Mouse (Mus musculus) megakaryocyte, embryonic 14.5 days (primary cell): ENCODE data around the gene Grin2d. TPM values are rescaled to one million over a fixed set of nuclear protein-coding genes. Genes with fewer than 3 reads are reported as not detected.

Source experiments
- H3K27me3 ChIP-seq: replicated peaks from 2 replicates; pipeline ENCODE3; 2012; ENCODE audit warnings: inconsistent platforms
- H3K36me3 ChIP-seq: replicated peaks from 2 replicates; pipeline ENCODE3; 2012; ENCODE audit warnings: low read length, inconsistent platforms, mixed read lengths
- H3K4me1 ChIP-seq: 2 replicates; pipeline ENCODE4 v1.6.1; 2012; ENCODE audit warnings: inconsistent platforms
- H3K4me3 ChIP-seq: replicated peaks from 2 replicates; pipeline ENCODE3; 2012; ENCODE audit warnings: moderate library complexity, mild to moderate bottlenecking, inconsistent platforms
- H3K9me3 ChIP-seq: 2 replicates; pipeline ENCODE4 v1.6.1; 2012; ENCODE audit warnings: inconsistent platforms
- FLI1 ChIP-seq: IDR thresholded peaks from 2 replicates; pipeline ENCODE4 v1.6.1; 2012; ENCODE audit warnings: low read length, inconsistent platforms, mixed read lengths
- GATA1 ChIP-seq: IDR thresholded peaks from 3 replicates; pipeline ENCODE4 v1.6.1; 2012; ENCODE audit warnings: mixed read lengths, low read length, inconsistent platforms, borderline replicate concordance
- polyA plus RNA-seq: library from polyadenylated mRNA; stranded (reverse); fragments of >175 nt; gene quantifications from 2 replicates; pipeline ENCODE4 v1.2.3, GENCODE M21; 2012; ENCODE audit warnings: low replicate concordance; ENCODE audit not compliant: insufficient read depth

Gene Grin2d
- polyA plus RNA-seq, 1 experiment: 0.31 TPM

DNA sequence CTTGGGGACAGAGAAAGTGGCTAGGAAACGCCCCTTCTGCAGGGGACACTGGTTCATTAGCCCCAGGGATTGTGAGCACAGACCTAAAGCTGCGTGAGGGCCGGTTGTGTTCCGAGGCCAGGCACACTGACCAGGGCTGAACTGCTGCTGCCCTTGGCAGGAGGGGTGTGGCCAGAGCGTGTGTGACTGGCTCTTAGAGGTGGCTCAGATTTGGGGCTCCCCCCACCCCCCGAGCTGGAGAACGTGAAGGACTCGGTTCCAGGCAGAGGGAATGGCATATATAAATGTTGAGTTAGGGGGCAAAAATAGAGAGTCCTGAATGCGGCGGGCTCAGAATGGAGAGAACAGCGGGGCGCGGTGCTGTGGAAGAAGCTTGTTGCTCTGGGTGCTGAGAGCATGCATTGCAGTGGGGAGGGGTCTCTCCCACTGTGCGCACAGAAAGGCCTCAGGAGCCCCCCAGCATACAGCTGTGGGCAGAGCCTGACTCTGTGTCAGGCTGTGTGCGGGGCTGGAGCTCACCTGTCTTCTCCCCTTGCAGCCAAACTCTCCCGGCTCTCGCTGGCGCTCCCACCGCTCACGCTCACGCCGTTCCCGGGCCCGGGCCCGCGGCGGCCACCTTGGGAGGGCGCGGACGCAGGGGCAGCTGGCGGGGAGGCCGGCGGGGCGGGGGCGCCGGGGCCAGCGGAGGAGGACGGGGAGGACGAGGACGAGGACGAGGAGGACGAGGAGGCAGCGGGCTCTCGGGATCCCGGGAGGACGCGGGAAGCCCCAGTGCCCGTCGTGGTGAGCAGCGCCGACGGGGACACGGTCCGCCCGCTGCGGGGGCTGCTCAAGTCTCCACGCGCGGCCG lies 80.3 kb downstream of the Grin2d start:
- Histone ChIP-seq H3K27me3 (peaks cover 74% of the 10 kb centered on the region), H3K4me3 (peak overlapping the region; percentile 92), H3K36me3 (no peaks in the 10 kb centered on the region), H3K4me1 (peaks cover 40% of the 10 kb centered on the region), H3K9me3 (no peaks in the 10 kb centered on the region)
- TF ChIP-seq GATA1 (no peak), FLI1 (no peak)

DNA sequence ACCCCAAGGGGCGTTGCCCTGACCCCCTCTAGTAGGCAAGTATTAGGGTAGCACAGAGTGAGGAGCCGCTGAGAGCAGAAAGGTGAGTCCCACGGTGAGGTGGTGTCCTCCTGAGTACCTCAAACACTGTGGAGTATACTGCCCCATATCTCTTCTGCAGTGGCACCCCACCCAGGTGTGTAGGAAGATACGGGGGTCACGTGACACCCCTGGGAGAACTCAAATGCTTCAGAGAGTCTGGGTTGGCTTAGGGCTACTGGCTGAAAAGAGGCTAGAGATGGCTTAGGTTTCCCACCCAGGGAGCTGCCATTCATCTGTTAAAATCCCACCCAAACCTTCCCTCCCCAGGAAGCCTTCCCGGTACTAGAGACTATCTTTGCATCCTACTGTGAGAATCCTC lies 81.2 kb downstream of the Grin2d start:
- no peaks in the 10 kb centered on the region for H3K36me3 ChIP-seq

GRCm38 (mm10) chr7:45794971-45795370 lies 83.2 kb downstream of the Grin2d start:
- TF ChIP-seq GATA1 (no peak), FLI1 (no peak)
- Histone ChIP-seq H3K27me3 (peaks cover 92% of the 10 kb centered on the region), H3K4me1 (peaks cover 27% of the 10 kb centered on the region)

More for the DNA sequence above, 81.2 kb downstream of the Grin2d start:
- TF ChIP-seq GATA1: no peak
- TF ChIP-seq FLI1: no peak
- no peak overlapping the region for H3K4me3 ChIP-seq
- H3K4me1 ChIP-seq: peaks cover 43% of the 10 kb centered on the region
- H3K9me3 ChIP-seq: no peaks in the 10 kb centered on the region
- H3K27me3 ChIP-seq: peaks cover 82% of the 10 kb centered on the region

GRCm38 (mm10) chr7:45793969-45794585 lies 84.1 kb downstream of the Grin2d start:
- H3K4me3 ChIP-seq: no peak overlapping the region
- H3K36me3 ChIP-seq: no peaks in the 10 kb centered on the region
- peaks cover 26% of the 10 kb centered on the region for H3K4me1 ChIP-seq
- H3K9me3 ChIP-seq: peaks cover 12% of the 10 kb centered on the region
- TF ChIP-seq FLI1 (no peak), GATA1 (no peak)
- peaks cover 93% of the 10 kb centered on the region for H3K27me3 ChIP-seq

More at GRCm38 (mm10) chr7:45794971-45795370, 83.2 kb downstream of the Grin2d start:
- no peaks in the 10 kb centered on the region for H3K36me3 ChIP-seq
- peaks cover 9% of the 10 kb centered on the region for H3K9me3 ChIP-seq
- no peak overlapping the region for H3K4me3 ChIP-seq

- H3K27me3 ChIP-seq: peaks cover 92% of the 10 kb centered on the region
- TF ChIP-seq FLI1: no peak
- no peak for TF ChIP-seq GATA1
- peaks cover 18% of the 10 kb centered on the region for H3K4me1 ChIP-seq
- H3K9me3 ChIP-seq: peaks cover 12% of the 10 kb centered on the region
- H3K4me3 ChIP-seq: no peak overlapping the region
- H3K36me3 ChIP-seq: no peaks in the 10 kb centered on the region
Measured at GRCm38 (mm10) chr7:45793240-45793639, 84.9 kb downstream of the Grin2d start.

- Histone ChIP-seq H3K9me3 (peaks cover 12% of the 10 kb centered on the region), H3K4me1 (peaks cover 8% of the 10 kb centered on the region; the same call in 1 of the 2 replicates), H3K4me3 (no peak overlapping the region), H3K27me3 (peaks cover 92% of the 10 kb centered on the region), H3K36me3 (no peaks in the 10 kb centered on the region)
- no peak for TF ChIP-seq GATA1
Measured at GRCm38 (mm10) chr7:45791756-45792490, 86.3 kb downstream of the Grin2d start.

DNA sequence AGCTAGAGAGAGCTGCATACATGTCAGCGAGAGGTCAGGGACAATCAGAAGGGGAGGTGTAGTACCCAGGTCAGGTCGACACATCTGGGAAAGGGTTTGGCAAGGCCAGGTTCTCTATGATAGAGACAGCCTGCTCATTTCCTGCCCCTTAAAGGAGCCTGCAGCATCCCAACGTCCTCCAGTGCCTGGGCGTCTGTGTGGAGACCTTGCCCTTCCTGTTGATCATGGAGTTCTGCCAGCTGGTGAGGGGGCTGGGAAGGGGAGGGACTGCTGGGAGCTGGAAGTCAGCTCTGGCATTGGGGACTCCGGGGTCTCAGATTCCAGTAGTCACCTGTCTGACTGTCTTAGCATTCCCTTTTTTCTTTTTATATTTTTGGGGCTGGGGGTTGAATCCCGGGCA lies 87.5 kb downstream of the Grin2d start:
- Histone ChIP-seq H3K27me3 (peaks cover 93% of the 10 kb centered on the region), H3K4me1 (peaks cover 20% of the 10 kb centered on the region), H3K36me3 (no peaks in the 10 kb centered on the region), H3K9me3 (peaks cover 12% of the 10 kb centered on the region), H3K4me3 (no peak overlapping the region)
- TF ChIP-seq FLI1 (no peak), GATA1 (no peak)

DNA sequence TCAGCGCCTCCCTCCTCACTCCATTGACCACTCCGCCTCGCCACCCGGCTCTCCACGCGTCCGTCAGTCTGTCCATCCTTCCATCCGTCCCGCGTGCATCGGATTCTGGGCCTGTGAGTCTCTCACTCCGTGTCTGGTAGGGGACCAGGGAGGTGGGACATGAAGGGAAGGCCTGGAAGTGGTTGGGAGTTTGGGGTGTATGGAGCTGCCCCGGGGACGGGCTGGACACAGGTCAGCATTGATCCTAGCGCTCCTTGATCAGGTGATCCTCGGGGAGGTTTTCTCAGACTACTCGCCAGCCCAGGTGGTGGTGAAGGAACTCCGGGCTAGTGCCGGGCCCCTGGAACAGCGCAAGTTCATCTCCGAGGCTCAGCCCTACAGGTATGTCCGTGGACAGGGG lies 90.5 kb downstream of the Grin2d start:
- no peak overlapping the region for H3K4me3 ChIP-seq
- H3K9me3 ChIP-seq: peaks cover 12% of the 10 kb centered on the region
- no peaks in the 10 kb centered on the region for H3K36me3 ChIP-seq
- TF ChIP-seq GATA1 (no peak), FLI1 (no peak)
- peaks cover 96% of the 10 kb centered on the region for H3K27me3 ChIP-seq
- peaks cover 45% of the 10 kb centered on the region for H3K4me1 ChIP-seq

DNA sequence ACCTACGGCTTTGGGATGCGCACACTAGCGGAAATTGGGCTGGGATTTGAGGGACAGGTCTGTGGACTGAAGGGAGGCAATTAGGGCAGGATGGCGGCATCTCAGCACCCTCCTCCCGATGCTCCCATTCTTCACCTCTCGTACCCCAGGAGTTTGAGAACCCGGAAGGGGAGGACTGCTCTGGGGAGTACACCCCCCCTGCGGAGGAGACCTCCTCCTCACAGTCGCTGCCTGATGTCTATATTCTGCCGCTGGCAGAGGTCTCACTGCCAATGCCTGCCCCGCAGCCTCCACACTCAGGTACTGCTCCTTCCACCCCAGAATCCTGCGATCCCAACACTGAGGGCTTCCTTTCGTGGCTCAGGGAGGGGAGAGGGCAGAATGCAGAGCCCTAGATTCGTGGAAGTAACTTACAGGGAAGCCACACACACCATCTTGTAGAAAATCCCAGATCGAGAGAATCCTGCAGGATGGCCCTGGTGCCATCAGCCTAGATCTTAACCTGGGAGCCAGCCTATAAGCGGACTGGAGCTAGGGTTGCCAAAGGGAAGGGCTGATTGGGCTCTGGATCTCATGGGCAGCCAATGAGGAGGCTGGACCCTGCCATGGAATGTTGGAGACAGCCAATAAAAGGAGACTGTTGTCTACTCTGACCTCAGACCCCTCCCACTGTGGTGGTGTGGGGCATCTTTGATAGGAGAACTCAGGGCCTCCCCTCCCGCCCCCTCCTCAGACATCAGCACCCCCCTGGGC lies 91.3 kb downstream of the Grin2d start:
- H3K27me3 ChIP-seq: peaks cover 96% of the 10 kb centered on the region
- TF ChIP-seq FLI1 (no peak), GATA1 (no peak)

More for the DNA sequence above, 91.3 kb downstream of the Grin2d start:
- peaks cover 12% of the 10 kb centered on the region for H3K9me3 ChIP-seq
- no peak overlapping the region for H3K4me3 ChIP-seq
- H3K36me3 ChIP-seq: no peaks in the 10 kb centered on the region
- peaks cover 46% of the 10 kb centered on the region for H3K4me1 ChIP-seq
